In genomic region chr8:48842035-48842434, GRCm38 (mm10) we compare ENCODE assay signal across 9 mouse cellular contexts. TPM values are rescaled to one million over a fixed set of nuclear protein-coding genes. Genes with fewer than 3 reads are reported as not detected.
DNase-seq lines count a peak whose midpoint lies in the region; ATAC-seq and TF ChIP-seq lines count a peak whose summit lies in the region.
"Had no signal": no experiment of that assay in that cellular context is flagged by ENCODE, and none has a peak within 500 bp of the region (broad histone marks: within the 10 kb centered on the region; RNA-seq: fewer than 3 reads in every experiment).

No protein-coding gene starts in this region.

- DNase-seq in heart, embryonic 10.5 days (ENCODE audit: low spot score): no peak
- no peak for DNase-seq in heart, adult 9 months (ENCODE audit: low spot score in 2 of 2)
- no peak for DNase-seq in midbrain, embryonic 10.5 days (ENCODE audit: low spot score)
- DNase-seq in spleen, postnatal 4 days (ENCODE audit: low spot score in 2 of 2): no peak
- no peak for DNase-seq in right cerebral cortex, adult 2 months (ENCODE audit: low spot score in 2 of 2)
- no peak for DNase-seq in layer of hippocampus, adult 9-11 months

- H3K9ac ChIP-seq in hindbrain, embryonic 13.5 days: peak overlapping the region; percentile 80; the same call in 1 of the 2 replicates

- H3K4me2 ChIP-seq in hindbrain, embryonic 13.5 days: peak overlapping the region; percentile 91

- peaks cover 22% of the 10 kb centered on the region for H3K4me1 ChIP-seq in heart, embryonic 10.5 days
- peaks cover 23% of the 10 kb centered on the region for H3K4me1 ChIP-seq in E14TG2a.4 (replicated peaks; ENCODE audit: low read depth, low read length)
- H3K4me1 ChIP-seq in hindbrain, embryonic 13.5 days (replicated peaks): peaks cover 37% of the 10 kb centered on the region
- peaks cover 72% of the 10 kb centered on the region for H3K4me1 ChIP-seq in midbrain, embryonic 10.5 days

- no peaks in the 10 kb centered on the region for H3K9me3 ChIP-seq in heart, embryonic 10.5 days
- peaks cover 18% of the 10 kb centered on the region for H3K9me3 ChIP-seq in E14TG2a.4 (ENCODE audit: low read length)
- H3K9me3 ChIP-seq in hindbrain, embryonic 13.5 days: no peaks in the 10 kb centered on the region
- H3K9me3 ChIP-seq in midbrain, embryonic 10.5 days (replicated peaks): no peaks in the 10 kb centered on the region

- 10% methylated on average over 4 of the region's 4 CpGs for whole genome bisulfite sequencing in heart, embryonic 10.5 days
- 7% methylated on average over 4 of the region's 4 CpGs for WGBS in hindbrain, embryonic 13.5 days
- WGBS in midbrain, embryonic 10.5 days: 8% methylated on average over 4 of the region's 4 CpGs

- no peak overlapping the region for H3K27ac ChIP-seq in heart, embryonic 10.5 days
- H3K27ac ChIP-seq in hindbrain, embryonic 13.5 days: no peak overlapping the region
- H3K27ac ChIP-seq in midbrain, embryonic 10.5 days (replicated peaks): peak overlapping the region; percentile 93

- no peak for ATAC-seq in hindbrain, embryonic 13.5 days (ENCODE audit: low FRiP score)
- ATAC-seq: inflammation-experienced regulatory T-cells, adult 6 months had no signal

- H3K4me3 ChIP-seq in heart, embryonic 10.5 days: peak overlapping the region; percentile 83
- H3K4me3 ChIP-seq in E14TG2a.4 (replicated peaks; ENCODE audit: low read length): peak overlapping the region; percentile 91
- peak overlapping the region; percentile 77 for H3K4me3 ChIP-seq in hindbrain, embryonic 13.5 days
- peak overlapping the region; percentile 87 for H3K4me3 ChIP-seq in midbrain, embryonic 10.5 days

- peaks cover 29% of the 10 kb centered on the region for H3K27me3 ChIP-seq in heart, embryonic 10.5 days (ENCODE audit: insufficient read depth, poor library complexity, severe bottlenecking)
- peaks cover 53% of the 10 kb centered on the region for H3K27me3 ChIP-seq in E14TG2a.4 (ENCODE audit: insufficient read depth, low read length)
- peaks cover 33% of the 10 kb centered on the region for H3K27me3 ChIP-seq in hindbrain, embryonic 13.5 days
- peaks cover 41% of the 10 kb centered on the region for H3K27me3 ChIP-seq in midbrain, embryonic 10.5 days (ENCODE audit: low read depth, poor library complexity, severe bottlenecking)

- H3K36me3 ChIP-seq in heart, embryonic 10.5 days: no peaks in the 10 kb centered on the region
- H3K36me3 ChIP-seq in E14TG2a.4 (ENCODE audit: insufficient read depth, low read length): no peaks in the 10 kb centered on the region
- no peaks in the 10 kb centered on the region for H3K36me3 ChIP-seq in hindbrain, embryonic 13.5 days
- no peaks in the 10 kb centered on the region for H3K36me3 ChIP-seq in midbrain, embryonic 10.5 days

- TF ChIP-seq CTCF in E14TG2a.4 (conservative IDR thresholded peaks at IDR 0.05; ENCODE audit: low read length): no peak

RNA-seq across cellular contexts. Expression of gene Tenm3, which starts 1.7 kb away (rescaled TPM):
- polyA plus RNA-seq in heart, embryonic 10.5 days (2016; fragmentation: Nextera tagmentation; extraction: Ambion mirVana): 13.9 and 24.9 TPM in 2 replicates
- polyA plus RNA-seq in hindbrain, embryonic 13.5 days (2015; fragmentation: Nextera tagmentation; extraction: Ambion mirVana): 35.7 and 38.4 TPM in 2 replicates
- polyA plus RNA-seq in midbrain, embryonic 10.5 days (2016; fragmentation: Nextera tagmentation; extraction: Ambion mirVana): 33.6 and 38.5 TPM in 2 replicates
- polyA plus RNA-seq: inflammation-experienced regulatory T-cells, adult 6 months had no signal
